Mouse (Mus musculus) forebrain, embryonic 10.5 days (tissue): ENCODE results near the gene Asic2. TPM values are rescaled to one million over a fixed set of nuclear protein-coding genes. Genes with fewer than 3 reads are reported as not detected.
A peak's percentile ranks its signal among the peaks of the same experiment; 100 is the strongest.

Source experiments
- DNase-seq: peaks from one replicate; pipeline ENCODE4 v3.0.0-alpha.2; 2017; ENCODE audit warnings: low spot score; ENCODE audit errors: extremely low spot score
- H3K27ac ChIP-seq: fragments of 300-500 bp; sonication (generic); 2 replicates; pipeline ENCODE4 v1.5.1; 2016; ENCODE audit warnings: mild to moderate bottlenecking
- H3K27me3 ChIP-seq: fragments of 300-500 bp; sonication (generic); 2 replicates; pipeline ENCODE4 v1.6.1; 2016; ENCODE audit warnings: mild to moderate bottlenecking; ENCODE audit not compliant: poor library complexity, severe bottlenecking
- H3K36me3 ChIP-seq: fragments of 300-500 bp; sonication (generic); replicated peaks from 2 replicates; pipeline ENCODE4 v1.6.1; 2016; ENCODE audit warnings: mild to moderate bottlenecking, moderate library complexity
- H3K4me1 ChIP-seq: fragments of 300-500 bp; sonication (generic); 2 replicates; pipeline ENCODE4 v1.6.1; 2016
- H3K4me3 ChIP-seq: fragments of 300-500 bp; sonication (generic); 2 replicates; pipeline ENCODE4 v1.5.1; 2016; ENCODE audit warnings: mild to moderate bottlenecking, moderate library complexity
- H3K9me3 ChIP-seq: fragments of 300-500 bp; sonication (generic); 2 replicates; pipeline ENCODE4 v1.6.1; 2016; ENCODE audit warnings: mild to moderate bottlenecking, moderate library complexity
- WGBS: fragments of 180-500 bp; shearing (Covaris S2); methylation state at CpG from one replicate; pipeline ENCODE4 v1.1.7; 2016; 5-methylcytosine and 5-hydroxymethylcytosine counted together
- polyA plus RNA-seq: library from polyadenylated mRNA; unstranded; fragments of >200 nt; fragmentation: Nextera tagmentation; extraction: Ambion mirVana; gene quantifications from 2 replicates; pipeline ENCODE4 v1.2.1, GENCODE M21; 2016

The Asic2 gene
- polyA plus RNA-seq, 1 experiment from 2014 or later: 0.51 TPM

GRCm38 (mm10) chr11:81560374-81560773 lies 407.9 kb downstream of the Asic2 start:
- Histone ChIP-seq H3K36me3 (no peaks in the 10 kb centered on the region), H3K4me1 (no peaks in the 10 kb centered on the region), H3K27me3 (no peaks in the 10 kb centered on the region), H3K9me3 (no peaks in the 10 kb centered on the region), H3K27ac (no peak overlapping the region), H3K4me3 (no peak overlapping the region)
- WGBS: 88% methylated on average over 1 of the region's 1 CpGs
- DNase-seq: no peak

GRCm38 (mm10) chr11:81543189-81543588 lies 425.1 kb downstream of the Asic2 start:
- H3K36me3 ChIP-seq: no peaks in the 10 kb centered on the region
- DNase-seq: no peak
- no peaks in the 10 kb centered on the region for H3K9me3 ChIP-seq
- H3K4me3 ChIP-seq: no peak overlapping the region
- 87% methylated on average over 6 of the region's 6 CpGs for WGBS
- no peak overlapping the region for H3K27ac ChIP-seq
- no peaks in the 10 kb centered on the region for H3K27me3 ChIP-seq
- H3K4me1 ChIP-seq: no peaks in the 10 kb centered on the region

GRCm38 (mm10) chr11:81535121-81535717 lies 433.0 kb downstream of the Asic2 start:
- Histone ChIP-seq H3K36me3 (no peaks in the 10 kb centered on the region), H3K27ac (no peak overlapping the region), H3K4me1 (peaks cover 16% of the 10 kb centered on the region), H3K4me3 (no peak overlapping the region), H3K27me3 (0 out of 2 replicates have a peak, but pooled peaks cover 8% of the 10 kb centered on the region), H3K9me3 (no peaks in the 10 kb centered on the region)
- no peak for DNase-seq
- 73% methylated on average over 4 of the region's 4 CpGs for WGBS

- 0 out of 2 replicates have a peak, but pooled peaks cover 8% of the 10 kb centered on the region for H3K27me3 ChIP-seq
- DNase-seq: peak; percentile 58
- no peak overlapping the region for H3K27ac ChIP-seq
- H3K4me3 ChIP-seq: no peak overlapping the region
- no peaks in the 10 kb centered on the region for H3K36me3 ChIP-seq
- peaks cover 16% of the 10 kb centered on the region for H3K4me1 ChIP-seq
- WGBS: 32% methylated on average over 5 of the region's 5 CpGs
- no peaks in the 10 kb centered on the region for H3K9me3 ChIP-seq
Observed at GRCm38 (mm10) chr11:81534686-81535085, 433.6 kb downstream of the Asic2 start.

- DNase-seq: peak; percentile 33
- no peak overlapping the region for H3K4me3 ChIP-seq
- H3K4me1 ChIP-seq: peaks cover 16% of the 10 kb centered on the region
- H3K27ac ChIP-seq: peak overlapping the region; percentile 53; the same call in 1 of the 2 replicates
- no peaks in the 10 kb centered on the region for H3K9me3 ChIP-seq
- 9% methylated on average over 6 of the region's 6 CpGs for WGBS
- H3K27me3 ChIP-seq: 0 out of 2 replicates have a peak, but pooled peaks cover 8% of the 10 kb centered on the region
- no peaks in the 10 kb centered on the region for H3K36me3 ChIP-seq
Observed at GRCm38 (mm10) chr11:81531906-81532305, 436.4 kb downstream of the Asic2 start.

GRCm38 (mm10) chr11:81522927-81523326 lies 445.3 kb downstream of the Asic2 start:
- Histone ChIP-seq H3K4me1 (peaks cover 39% of the 10 kb centered on the region), H3K27me3 (peaks cover 17% of the 10 kb centered on the region), H3K9me3 (no peaks in the 10 kb centered on the region), H3K27ac (peak overlapping the region; percentile 32; the same call in 1 of the 2 replicates), H3K4me3 (no peak overlapping the region), H3K36me3 (no peaks in the 10 kb centered on the region)
- WGBS: 68% methylated on average over 1 of the region's 1 CpGs
- no peak for DNase-seq

- Histone ChIP-seq H3K9me3 (no peaks in the 10 kb centered on the region), H3K27me3 (peaks cover 25% of the 10 kb centered on the region), H3K4me3 (no peak overlapping the region), H3K4me1 (peaks cover 46% of the 10 kb centered on the region), H3K36me3 (no peaks in the 10 kb centered on the region), H3K27ac (no peak overlapping the region)
- no peak for DNase-seq
- 93% methylated on average over 4 of the region's 4 CpGs for WGBS
Observed at GRCm38 (mm10) chr11:81521881-81522280, 446.4 kb downstream of the Asic2 start.

- Histone ChIP-seq H3K27me3 (peaks cover 31% of the 10 kb centered on the region), H3K9me3 (no peaks in the 10 kb centered on the region), H3K4me1 (peaks cover 43% of the 10 kb centered on the region), H3K27ac (peak overlapping the region; percentile 72), H3K4me3 (no peak overlapping the region), H3K36me3 (no peaks in the 10 kb centered on the region)
- 43% methylated on average over 14 of the region's 14 CpGs for WGBS
- DNase-seq: no peak
Observed at GRCm38 (mm10) chr11:81518001-81518955, 450.0 kb downstream of the Asic2 start.

GRCm38 (mm10) chr11:81515754-81516153 lies 452.5 kb downstream of the Asic2 start:
- Histone ChIP-seq H3K4me3 (no peak overlapping the region), H3K27ac (no peak overlapping the region), H3K36me3 (no peaks in the 10 kb centered on the region), H3K27me3 (peaks cover 29% of the 10 kb centered on the region), H3K4me1 (peaks cover 31% of the 10 kb centered on the region), H3K9me3 (no peaks in the 10 kb centered on the region)
- DNase-seq: no peak
- WGBS: 87% methylated on average over 3 of the region's 3 CpGs

GRCm38 (mm10) chr11:81512434-81512833 lies 455.8 kb downstream of the Asic2 start:
- peaks cover 11% of the 10 kb centered on the region for H3K27me3 ChIP-seq
- H3K27ac ChIP-seq: no peak overlapping the region
- H3K9me3 ChIP-seq: no peaks in the 10 kb centered on the region
- peaks cover 27% of the 10 kb centered on the region for H3K4me1 ChIP-seq
- no peak overlapping the region for H3K4me3 ChIP-seq
- H3K36me3 ChIP-seq: no peaks in the 10 kb centered on the region
- no peak for DNase-seq
- 94% methylated on average over 10 of the region's 10 CpGs for WGBS

GRCm38 (mm10) chr11:81511401-81511800 lies 456.9 kb downstream of the Asic2 start:
- 69% methylated on average over 4 of the region's 4 CpGs for WGBS
- no peaks in the 10 kb centered on the region for H3K9me3 ChIP-seq

GRCm38 (mm10) chr11:81508385-81509233 lies 459.6 kb downstream of the Asic2 start:
- Histone ChIP-seq H3K9me3 (no peaks in the 10 kb centered on the region), H3K4me3 (no peak overlapping the region), H3K27me3 (0 out of 2 replicates have a peak, but pooled peaks cover 4% of the 10 kb centered on the region), H3K4me1 (peaks cover 31% of the 10 kb centered on the region), H3K27ac (no peak overlapping the region), H3K36me3 (no peaks in the 10 kb centered on the region)
- DNase-seq: no peak
- 70% methylated on average over 8 of the region's 8 CpGs for WGBS

More at GRCm38 (mm10) chr11:81511401-81511800, 456.9 kb downstream of the Asic2 start:
- peaks cover 24% of the 10 kb centered on the region for H3K4me1 ChIP-seq
- H3K27me3 ChIP-seq: peaks cover 5% of the 10 kb centered on the region
- H3K4me3 ChIP-seq: no peak overlapping the region
- DNase-seq: no peak
- H3K36me3 ChIP-seq: no peaks in the 10 kb centered on the region
- H3K27ac ChIP-seq: no peak overlapping the region
